Mouse (Mus musculus) liver, postnatal 0 days (tissue): Measurements from ENCODE around the gene Atp6v1c2. TPM values are rescaled to one million over a fixed set of nuclear protein-coding genes. Genes with fewer than 3 reads are reported as not detected.
A peak's percentile ranks its signal among the peaks of the same experiment; 100 is the strongest.

ENCODE experiments used
- ATAC-seq: fragments of 200-750 bp; cut with Nextera tagmentation; 2 replicates; pipeline ENCODE4 v1.8.0; 2017; ENCODE audit warnings: mild to moderate bottlenecking, moderate library complexity
- DNase-seq: peaks from one replicate; pipeline ENCODE4 v3.0.0-alpha.2; 2016
- H3K27ac ChIP-seq: fragments of 300-500 bp; sonication (generic); 2 replicates; pipeline ENCODE4 v1.5.1; 2014; ENCODE audit warnings: antibody characterized with exemption, moderate library complexity, mild to moderate bottlenecking, low read depth
- H3K27me3 ChIP-seq: fragments of 300-500 bp; sonication (generic); 2 replicates; pipeline ENCODE4 v1.6.1; 2014; ENCODE audit warnings: low read length, control low read depth, mixed read lengths; ENCODE audit not compliant: insufficient read depth
- H3K36me3 ChIP-seq: fragments of 300-500 bp; sonication (generic); replicated peaks from 2 replicates; pipeline ENCODE4 v1.6.1; 2014; ENCODE audit warnings: mild to moderate bottlenecking, control low read depth, low read length, moderate library complexity, mixed read lengths; ENCODE audit not compliant: insufficient read depth
- H3K4me1 ChIP-seq: fragments of 300-500 bp; sonication (generic); 2 replicates; pipeline ENCODE4 v1.6.1; 2014; ENCODE audit warnings: antibody characterized with exemption, mild to moderate bottlenecking, control low read depth; ENCODE audit not compliant: insufficient read depth
- H3K4me2 ChIP-seq: fragments of 300-500 bp; sonication (generic); 2 replicates; pipeline ENCODE4 v1.6.1; 2014; ENCODE audit warnings: low read depth, mild to moderate bottlenecking, low read length, moderate library complexity, mixed read lengths
- H3K4me3 ChIP-seq: fragments of 300-500 bp; sonication (generic); 2 replicates; pipeline ENCODE4 v1.5.1; 2014; ENCODE audit warnings: low read depth, low read length
- H3K9ac ChIP-seq: fragments of 300-500 bp; sonication (generic); replicated peaks from 2 replicates; pipeline ENCODE4 v1.6.1; 2014; ENCODE audit warnings: mild to moderate bottlenecking, moderate library complexity
- H3K9me3 ChIP-seq: fragments of 300-500 bp; sonication (generic); 2 replicates; pipeline ENCODE4 v1.6.1; 2016; ENCODE audit warnings: mild to moderate bottlenecking, control low read depth, low read length, mixed read lengths
- CTCF ChIP-seq: sonication (generic); IDR thresholded peaks from 2 replicates; pipeline ENCODE4 v1.5.1; 2016; ENCODE audit warnings: antibody characterized with exemption, low read depth
- EP300 ChIP-seq: IDR thresholded peaks from 2 replicates; pipeline ENCODE4 v1.6.1; 2016; ENCODE audit warnings: antibody characterized with exemption, low read depth, mild to moderate bottlenecking
- WGBS: fragments of 180-500 bp; shearing (Covaris S2); extraction: QIAGEN DNeasy Blood & Tissue Kit; methylation state at CpG from one replicate; pipeline ENCODE4 v1.1.7; 2014; ENCODE audit not compliant: insufficient replicate concordance; 5-methylcytosine and 5-hydroxymethylcytosine counted together
- polyA plus RNA-seq: library from polyadenylated mRNA; unstranded; fragments of >200 nt; fragmentation: Nextera tagmentation; extraction: Ambion mirVana; gene quantifications from 2 replicates; pipeline ENCODE4 v1.2.1, GENCODE M21; 2015

The Atp6v1c2 gene
- polyA plus RNA-seq, 1 experiment from 2014 or later, result 0.18 TPM

DNA sequence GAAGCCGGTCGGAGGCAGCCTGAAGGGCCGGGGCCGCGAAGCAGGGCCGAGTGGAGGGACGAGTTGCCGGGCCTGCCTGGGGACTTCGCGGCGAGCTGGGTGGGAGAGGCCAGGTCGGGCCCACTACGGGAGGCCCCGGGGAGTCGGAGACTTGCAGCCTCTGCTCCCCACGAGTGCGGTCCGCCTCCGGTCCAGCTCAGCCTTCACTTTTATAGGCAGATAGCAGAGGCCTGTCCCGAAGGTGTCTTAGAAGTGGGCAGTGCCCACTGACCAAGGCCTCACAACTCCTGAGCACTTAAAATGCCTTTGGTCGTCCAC is 62.5 kb downstream of the Atp6v1c2 start:
- Histone ChIP-seq H3K9me3 (no peaks in the 10 kb centered on the region), H3K9ac (peak overlapping the region; percentile 92)
- 0% methylated on average over 18 of the region's 21 CpGs for WGBS

DNA sequence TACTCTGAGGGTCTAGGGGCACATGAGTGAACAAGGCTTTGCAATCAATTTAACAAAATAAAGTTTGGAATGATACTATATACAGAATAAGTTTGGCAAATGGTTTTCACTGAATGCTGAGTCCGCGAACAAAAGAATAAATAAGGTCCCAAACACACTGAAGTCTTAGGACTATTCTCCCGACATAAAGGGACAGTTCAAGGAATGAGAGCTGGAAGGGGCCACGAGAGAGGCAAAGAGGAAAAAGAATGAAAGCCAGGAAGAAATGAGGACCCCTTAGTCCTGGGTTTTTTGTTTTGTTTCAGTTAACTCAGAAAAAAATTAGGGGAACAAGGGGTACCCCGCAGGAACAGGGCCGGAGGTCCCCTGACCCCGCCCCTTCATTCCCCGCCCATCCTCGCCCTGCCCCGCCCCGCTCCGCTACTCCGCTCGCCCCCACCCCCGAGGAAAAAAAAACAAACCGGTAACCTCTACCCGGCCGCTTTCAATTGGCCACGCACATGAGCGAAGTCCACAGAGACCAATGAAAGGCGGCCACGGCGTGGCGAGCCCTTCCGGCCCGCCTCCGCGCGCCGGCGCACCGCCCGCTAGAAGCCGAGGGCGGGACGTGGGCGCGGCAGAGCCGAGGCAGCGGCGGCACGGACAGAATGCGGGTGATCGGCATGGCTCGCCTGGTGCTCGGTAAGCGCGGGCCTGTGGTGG is 63.0 kb downstream of the Atp6v1c2 start, which contains the start of gene Pdia6:
TSS of gene Pdia6 (plus strand) at position 575 of the 702 bp plus-strand sequence.
- ATAC-seq (peak; percentile 100), DNase-seq (peak; percentile 94)
- H3K4me1 ChIP-seq, result peaks cover 22% of the 10 kb centered on the region
- 1% methylated on average over 37 of the region's 48 CpGs for WGBS
- H3K9ac ChIP-seq, result peak within 1 kb of the TSS; percentile 92
- peak within 1 kb of the TSS; percentile 95 for H3K4me3 ChIP-seq
- H3K9me3 ChIP-seq, result no peaks in the 10 kb centered on the region
- H3K27ac ChIP-seq, result peak within 1 kb of the TSS; percentile 76
- no peak for TF ChIP-seq CTCF
- TF ChIP-seq EP300, result no peak
- H3K36me3 ChIP-seq, result peaks cover 13% of the 10 kb centered on the region
- no peaks in the 10 kb centered on the region for H3K27me3 ChIP-seq
- H3K4me2 ChIP-seq, result peak within 1 kb of the TSS; percentile 93

More for the DNA sequence above, 62.5 kb downstream of the Atp6v1c2 start:
- H3K27ac ChIP-seq, result peak overlapping the region; percentile 76
- TF ChIP-seq EP300 (no peak), CTCF (no peak)
- ATAC-seq (peak; percentile 67), DNase-seq (no peak)
- H3K4me1 ChIP-seq, result peaks cover 22% of the 10 kb centered on the region
- peak overlapping the region; percentile 95 for H3K4me3 ChIP-seq
- H3K4me2 ChIP-seq, result peak overlapping the region; percentile 93
- H3K27me3 ChIP-seq, result no peaks in the 10 kb centered on the region
- peaks cover 13% of the 10 kb centered on the region for H3K36me3 ChIP-seq

DNA sequence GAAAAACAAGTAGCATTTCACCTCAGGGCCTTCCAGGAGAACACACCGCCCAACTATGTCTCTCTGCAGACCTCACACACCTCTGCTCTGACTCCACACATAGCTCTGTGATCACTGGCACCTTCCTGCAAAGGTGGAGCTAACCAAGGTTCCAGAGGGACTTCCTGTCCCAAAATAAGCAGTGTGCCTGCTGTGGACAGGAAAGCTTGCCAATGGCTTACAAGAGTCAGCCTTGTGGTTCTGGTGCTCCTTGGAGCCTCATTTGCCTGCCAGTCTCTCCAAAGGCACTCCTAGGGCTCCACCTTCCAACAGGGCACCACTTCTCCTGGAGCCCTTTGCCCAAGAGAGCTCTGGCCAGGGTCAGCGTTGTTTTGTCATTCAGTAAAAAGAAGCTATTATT is 64.3 kb downstream of the Atp6v1c2 start:
- H3K27me3 ChIP-seq, result no peaks in the 10 kb centered on the region
- 0 out of 2 replicates have a peak, but pooled peaks cover 2% of the 10 kb centered on the region for H3K36me3 ChIP-seq
- H3K27ac ChIP-seq, result no peak overlapping the region
- ATAC-seq (no peak), DNase-seq (no peak)
- 84% methylated on average over 2 of the region's 2 CpGs for WGBS
- peaks cover 19% of the 10 kb centered on the region for H3K4me1 ChIP-seq
- TF ChIP-seq EP300 (no peak), CTCF (no peak)
- H3K9ac ChIP-seq, result no peak overlapping the region
- H3K4me3 ChIP-seq, result no peak overlapping the region
- H3K9me3 ChIP-seq, result no peaks in the 10 kb centered on the region
- H3K4me2 ChIP-seq, result no peak overlapping the region

GRCm38 (mm10) chr12:17263881-17264280 is 65.3 kb downstream of the Atp6v1c2 start:
- Histone ChIP-seq H3K4me3 (no peak overlapping the region), H3K9me3 (no peaks in the 10 kb centered on the region), H3K4me1 (peaks cover 14% of the 10 kb centered on the region), H3K27me3 (no peaks in the 10 kb centered on the region), H3K27ac (no peak overlapping the region), H3K4me2 (no peak overlapping the region), H3K36me3 (0 out of 2 replicates have a peak, but pooled peaks cover 2% of the 10 kb centered on the region), H3K9ac (no peak overlapping the region)
- ATAC-seq (no peak), DNase-seq (no peak)
- WGBS, result 49% methylated on average over 3 of the region's 3 CpGs
- TF ChIP-seq EP300 (no peak), CTCF (no peak)

DNA sequence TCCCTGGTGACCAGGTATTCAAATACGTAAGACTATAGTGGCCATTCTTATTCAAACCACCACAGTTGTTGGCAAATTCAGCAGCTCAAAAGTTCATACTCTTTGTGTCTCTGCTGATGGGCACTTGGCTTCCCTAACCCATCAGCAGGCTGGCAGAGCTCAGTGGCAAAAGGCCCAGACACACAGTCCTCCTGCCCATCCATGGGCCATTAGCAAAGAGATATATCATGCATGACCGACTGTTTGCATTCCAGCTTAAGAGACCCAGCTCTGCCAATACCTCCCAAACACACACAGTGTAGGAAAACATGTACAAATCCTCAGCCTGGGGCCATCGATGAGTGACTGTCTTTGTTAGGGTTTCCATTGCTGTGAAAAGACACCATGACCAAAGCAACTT is 68.2 kb downstream of the Atp6v1c2 start:
- no peaks in the 10 kb centered on the region for H3K27me3 ChIP-seq
- H3K36me3 ChIP-seq, result no peaks in the 10 kb centered on the region
- no peaks in the 10 kb centered on the region for H3K9me3 ChIP-seq
- H3K4me2 ChIP-seq, result no peak overlapping the region
- no peak for DNase-seq
- no peak for ATAC-seq
- H3K9ac ChIP-seq, result no peak overlapping the region
- WGBS, result 83% methylated on average over 3 of the region's 3 CpGs
- TF ChIP-seq CTCF, result no peak
- no peak for TF ChIP-seq EP300
- H3K4me1 ChIP-seq, result no peaks in the 10 kb centered on the region
- no peak overlapping the region for H3K4me3 ChIP-seq
- H3K27ac ChIP-seq, result no peak overlapping the region

DNA sequence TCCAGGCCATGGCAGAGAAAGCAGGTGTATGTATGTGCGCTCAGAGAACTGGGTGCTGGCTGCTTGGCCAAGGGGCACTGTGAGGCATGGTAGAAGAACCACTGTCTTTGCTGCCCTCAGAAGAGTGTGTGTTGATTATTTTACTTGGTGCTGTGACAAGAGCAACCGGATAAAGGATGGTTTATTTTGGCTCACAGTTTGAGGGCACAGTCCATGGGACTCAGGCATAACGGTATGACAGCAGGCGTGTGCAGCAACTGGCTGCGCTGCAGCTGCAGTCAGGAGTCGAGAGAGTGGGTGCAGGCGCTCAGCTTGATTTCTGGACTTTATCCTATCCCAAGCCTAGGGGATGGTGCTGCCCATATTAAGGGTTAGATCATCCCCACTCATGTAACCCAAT is 70.7 kb downstream of the Atp6v1c2 start:
- H3K36me3 ChIP-seq, result no peaks in the 10 kb centered on the region
- no peak overlapping the region for H3K4me3 ChIP-seq
- H3K4me1 ChIP-seq, result no peaks in the 10 kb centered on the region
- 81% methylated on average over 7 of the region's 7 CpGs for WGBS
- H3K4me2 ChIP-seq, result no peak overlapping the region
- no peak for TF ChIP-seq CTCF
- TF ChIP-seq EP300, result no peak
- no peaks in the 10 kb centered on the region for H3K27me3 ChIP-seq
- no peaks in the 10 kb centered on the region for H3K9me3 ChIP-seq
- no peak overlapping the region for H3K27ac ChIP-seq
- H3K9ac ChIP-seq, result no peak overlapping the region
- no peak for DNase-seq
- no peak for ATAC-seq
